Mouse (Mus musculus): ENCODE measurements at regions not wholly inside any gene's neighbourhood (a gene's known extent, or its start where the extent isn't known, plus 50 kb on each side); places are given as distances from the start of the nearest gene placed in this dataset.
A peak's percentile ranks its signal among the peaks of the same experiment; 100 is the strongest.

GRCm38 (mm10) chr1:186457098-186457497 lies 248.7 kb downstream of the Tgfb2 start:
- WGBS: 69% methylated on average over 8 of the region's 8 CpGs
- H3K9me3 ChIP-seq: no peaks in the 10 kb centered on the region
- H3K27me3 ChIP-seq (replicated peaks): no peaks in the 10 kb centered on the region
- no peak overlapping the region for H3K4me2 ChIP-seq
- ATAC-seq (replicated peaks): no peak
- H3K4me1 ChIP-seq: no peaks in the 10 kb centered on the region
- no peaks in the 10 kb centered on the region for H3K36me3 ChIP-seq (replicated peaks)
- H3K4me3 ChIP-seq: no peak overlapping the region
- H3K27ac ChIP-seq: no peak overlapping the region
- no peak overlapping the region for H3K9ac ChIP-seq

- Histone ChIP-seq H3K9ac (no peak overlapping the region), H3K36me3 (replicated peaks) (no peaks in the 10 kb centered on the region), H3K4me2 (no peak overlapping the region), H3K4me1 (no peaks in the 10 kb centered on the region), H3K27me3 (replicated peaks) (no peaks in the 10 kb centered on the region), H3K9me3 (no peaks in the 10 kb centered on the region), H3K4me3 (no peak overlapping the region), H3K27ac (no peak overlapping the region)
- 95% methylated on average over 3 of the region's 3 CpGs for WGBS
- no peak for ATAC-seq (replicated peaks)
Observed at GRCm38 (mm10) chr1:186456131-186456530, 249.7 kb downstream of the Tgfb2 start.

GRCm38 (mm10) chr1:186455177-186455660 lies 250.6 kb downstream of the Tgfb2 start:
- Histone ChIP-seq H3K4me3 (no peak overlapping the region), H3K9me3 (no peaks in the 10 kb centered on the region), H3K27ac (no peak overlapping the region), H3K4me2 (no peak overlapping the region), H3K9ac (no peak overlapping the region), H3K4me1 (no peaks in the 10 kb centered on the region), H3K27me3 (replicated peaks) (no peaks in the 10 kb centered on the region), H3K36me3 (replicated peaks) (no peaks in the 10 kb centered on the region)
- no peak for ATAC-seq (replicated peaks)
- WGBS: 89% methylated on average over 7 of the region's 7 CpGs

GRCm38 (mm10) chr1:186454393-186455085 lies 251.2 kb downstream of the Tgfb2 start:
- H3K4me2 ChIP-seq: no peak overlapping the region
- H3K27me3 ChIP-seq (replicated peaks): no peaks in the 10 kb centered on the region
- H3K36me3 ChIP-seq (replicated peaks): no peaks in the 10 kb centered on the region
- ATAC-seq (replicated peaks): no peak
- H3K27ac ChIP-seq: no peak overlapping the region
- H3K4me1 ChIP-seq: no peaks in the 10 kb centered on the region
- H3K4me3 ChIP-seq: no peak overlapping the region
- 73% methylated on average over 4 of the region's 4 CpGs for WGBS
- no peaks in the 10 kb centered on the region for H3K9me3 ChIP-seq
- H3K9ac ChIP-seq: no peak overlapping the region

- H3K9me3 ChIP-seq: no peaks in the 10 kb centered on the region
- H3K36me3 ChIP-seq (replicated peaks): no peaks in the 10 kb centered on the region
- H3K4me1 ChIP-seq: peaks cover 7% of the 10 kb centered on the region
- WGBS: 45% methylated on average over 16 of the region's 16 CpGs
- ATAC-seq (replicated peaks): no peak
- no peak overlapping the region for H3K4me2 ChIP-seq
- no peaks in the 10 kb centered on the region for H3K27me3 ChIP-seq (replicated peaks)
- H3K9ac ChIP-seq: no peak overlapping the region
- H3K27ac ChIP-seq: no peak overlapping the region
- no peak overlapping the region for H3K4me3 ChIP-seq
Observed at GRCm38 (mm10) chr1:186448841-186449650, 256.7 kb downstream of the Tgfb2 start.

- Histone ChIP-seq H3K9ac (no peak overlapping the region), H3K4me2 (no peak overlapping the region), H3K9me3 (no peaks in the 10 kb centered on the region), H3K4me1 (peaks cover 7% of the 10 kb centered on the region), H3K36me3 (replicated peaks) (no peaks in the 10 kb centered on the region), H3K4me3 (no peak overlapping the region), H3K27me3 (replicated peaks) (no peaks in the 10 kb centered on the region), H3K27ac (no peak overlapping the region)
- WGBS: 87% methylated on average over 1 of the region's 1 CpGs
- ATAC-seq (replicated peaks): no peak
Observed at GRCm38 (mm10) chr1:186447521-186447920, 258.3 kb downstream of the Tgfb2 start.

- 52% methylated on average over 5 of the region's 5 CpGs for WGBS
- Histone ChIP-seq H3K27ac (no peak overlapping the region), H3K9ac (no peak overlapping the region), H3K9me3 (no peaks in the 10 kb centered on the region), H3K4me1 (peaks cover 7% of the 10 kb centered on the region), H3K27me3 (replicated peaks) (no peaks in the 10 kb centered on the region), H3K4me3 (no peak overlapping the region), H3K4me2 (no peak overlapping the region), H3K36me3 (replicated peaks) (no peaks in the 10 kb centered on the region)
- no peak for ATAC-seq (replicated peaks)
Observed at GRCm38 (mm10) chr1:186444701-186445131, 261.1 kb downstream of the Tgfb2 start.

GRCm38 (mm10) chr1:186442160-186442559 lies 263.6 kb downstream of the Tgfb2 start:
- no peak overlapping the region for H3K27ac ChIP-seq
- no peak overlapping the region for H3K4me3 ChIP-seq
- H3K4me2 ChIP-seq: no peak overlapping the region
- WGBS: 71% methylated on average over 1 of the region's 1 CpGs
- H3K9me3 ChIP-seq: no peaks in the 10 kb centered on the region
- H3K4me1 ChIP-seq: no peaks in the 10 kb centered on the region
- no peaks in the 10 kb centered on the region for H3K36me3 ChIP-seq (replicated peaks)
- ATAC-seq (replicated peaks): no peak
- H3K9ac ChIP-seq: no peak overlapping the region
- no peaks in the 10 kb centered on the region for H3K27me3 ChIP-seq (replicated peaks)

- H3K4me2 ChIP-seq: no peak overlapping the region
- 0 out of 2 replicates have a peak overlapping the region, but pooled peaks have one; percentile 5 for H3K27ac ChIP-seq
- H3K36me3 ChIP-seq (replicated peaks): no peaks in the 10 kb centered on the region
- H3K27me3 ChIP-seq (replicated peaks): no peaks in the 10 kb centered on the region
- ATAC-seq (replicated peaks): peak; percentile 33; the same call in 1 of the 2 replicates
- 55% methylated on average over 12 of the region's 12 CpGs for WGBS
- peaks cover 12% of the 10 kb centered on the region for H3K4me1 ChIP-seq
- no peak overlapping the region for H3K4me3 ChIP-seq
- H3K9ac ChIP-seq: no peak overlapping the region
- H3K9me3 ChIP-seq: no peaks in the 10 kb centered on the region
Observed at GRCm38 (mm10) chr1:186435336-186435972, 270.3 kb downstream of the Tgfb2 start.

GRCm38 (mm10) chr1:186434782-186435181 lies 271.0 kb downstream of the Tgfb2 start:
- 54% methylated on average over 9 of the region's 9 CpGs for WGBS
- Histone ChIP-seq H3K4me3 (no peak overlapping the region), H3K27me3 (replicated peaks) (no peaks in the 10 kb centered on the region), H3K4me2 (no peak overlapping the region), H3K36me3 (replicated peaks) (no peaks in the 10 kb centered on the region), H3K4me1 (peaks cover 12% of the 10 kb centered on the region), H3K27ac (no peak overlapping the region), H3K9me3 (no peaks in the 10 kb centered on the region), H3K9ac (no peak overlapping the region)
- peak; percentile 66; the same call in 1 of the 2 replicates for ATAC-seq (replicated peaks)

GRCm38 (mm10) chr1:186434007-186434406 lies 271.8 kb downstream of the Tgfb2 start:
- Histone ChIP-seq H3K4me2 (no peak overlapping the region), H3K4me3 (no peak overlapping the region), H3K4me1 (peaks cover 12% of the 10 kb centered on the region), H3K27ac (no peak overlapping the region), H3K27me3 (replicated peaks) (no peaks in the 10 kb centered on the region), H3K9me3 (no peaks in the 10 kb centered on the region), H3K36me3 (replicated peaks) (no peaks in the 10 kb centered on the region), H3K9ac (no peak overlapping the region)
- WGBS: 37% methylated on average over 2 of the region's 2 CpGs
- no peak for ATAC-seq (replicated peaks)

GRCm38 (mm10) chr1:186433169-186433665 lies 272.6 kb downstream of the Tgfb2 start:
- Histone ChIP-seq H3K9ac (no peak overlapping the region), H3K4me3 (no peak overlapping the region), H3K4me1 (peaks cover 12% of the 10 kb centered on the region), H3K27me3 (replicated peaks) (no peaks in the 10 kb centered on the region), H3K36me3 (replicated peaks) (no peaks in the 10 kb centered on the region), H3K4me2 (no peak overlapping the region), H3K9me3 (no peaks in the 10 kb centered on the region), H3K27ac (no peak overlapping the region)
- WGBS: 71% methylated on average over 7 of the region's 7 CpGs
- ATAC-seq (replicated peaks): peak; percentile 37; the same call in 1 of the 2 replicates
